Comparison of ENCODE assay signal across 8 mouse cellular contexts in genomic region chr10:12019159-12019779, GRCm38 (mm10).
DNase-seq lines count a peak whose midpoint lies in the region; ATAC-seq and TF ChIP-seq lines count a peak whose summit lies in the region.

No protein-coding gene starts in this region.

- 73% methylated on average over 14 of the region's 14 CpGs for WGBS in hindbrain, embryonic 13.5 days

- no peaks in the 10 kb centered on the region for H3K79me2 ChIP-seq in C2C12 (ENCODE audit: control insufficient read depth, insufficient read depth)

- DNase-seq in brain, adult 2 months (ENCODE audit: low read depth, low spot score) = peak; percentile 93
- DNase-seq in frontal cortex, postnatal 14 days (ENCODE audit: low spot score in 2 of 2) = peak; percentile 17 to 37
- DNase-seq in heart, postnatal 4 days = peak; percentile 41
- peak; percentile 44 for DNase-seq in right cerebral cortex, postnatal 25 days
- no peak for DNase-seq in natural killer cell, adult 2 months (ENCODE audit: low spot score in 2 of 2)
- DNase-seq in kidney, postnatal 10 days = no peak

- no peak overlapping the region for H3K27ac ChIP-seq in hindbrain, embryonic 13.5 days

- H3K27me3 ChIP-seq in C2C12 (ENCODE audit: control insufficient read depth, insufficient read depth, insufficient read length) = no peaks in the 10 kb centered on the region
- no peaks in the 10 kb centered on the region for H3K27me3 ChIP-seq in hindbrain, embryonic 13.5 days

- no peak overlapping the region for H3K9ac ChIP-seq in hindbrain, embryonic 13.5 days

- H3K4me1 ChIP-seq in hindbrain, embryonic 13.5 days (replicated peaks) = no peaks in the 10 kb centered on the region; the same call in 1 of the 2 replicates

- no peak overlapping the region for H3K4me2 ChIP-seq in hindbrain, embryonic 13.5 days

- peak overlapping the region; percentile 38 for H3ac ChIP-seq in C2C12 (ENCODE audit: control insufficient read depth, insufficient read length, low read depth)

- H3K79me3 ChIP-seq in C2C12 (ENCODE audit: low read depth) = no peaks in the 10 kb centered on the region

- no peaks in the 10 kb centered on the region for H3K36me3 ChIP-seq in C2C12 (ENCODE audit: control insufficient read depth, insufficient read depth)
- no peaks in the 10 kb centered on the region for H3K36me3 ChIP-seq in hindbrain, embryonic 13.5 days

- no peaks in the 10 kb centered on the region for H3K9me3 ChIP-seq in hindbrain, embryonic 13.5 days

- no peak overlapping the region for H3K4me3 ChIP-seq in C2C12 (ENCODE audit: insufficient read depth, poor library complexity, severe bottlenecking)
- no peak overlapping the region for H3K4me3 ChIP-seq in hindbrain, embryonic 13.5 days

- no peak for ATAC-seq in hindbrain, embryonic 13.5 days (ENCODE audit: low FRiP score)

- no peak for TF ChIP-seq CTCF in C2C12 (IDR thresholded peaks at IDR 0.05; ENCODE audit: control insufficient read depth, insufficient read depth, insufficient read length)

TF ChIP-seq in C2C12, 6 proteins besides CTCF, POLR2A, EP300 and RAD21:
- TF ChIP-seq MYOD1 (IDR thresholded peaks at IDR 0.05; ENCODE audit: control insufficient read depth, insufficient read length, low read depth) (no peak), MYOG (IDR thresholded peaks at IDR 0.05; ENCODE audit: control insufficient read depth, extremely low read depth, insufficient read length) (no peak), USF1 (IDR thresholded peaks at IDR 0.05; ENCODE audit: low read depth) (no peak), CEBPB (IDR thresholded peaks at IDR 0.05; ENCODE audit: low read depth) (no peak), FOSL1 (IDR thresholded peaks at IDR 0.05; ENCODE audit: insufficient read depth, low read length, poor library complexity, severe bottlenecking) (no peak), MAX (IDR thresholded peaks at IDR 0.05) (no peak)

Comparison
In these comparisons a context has a peak if more than half of its experiments do, and no peak if none do; other contexts are left out.
1. DNase-seq: peak in brain, adult 2 months (single experiment), frontal cortex, postnatal 14 days (2 of 2), heart, postnatal 4 days (single experiment) and right cerebral cortex, postnatal 25 days (single experiment); none in natural killer cell, adult 2 months (0 of 2) and kidney, postnatal 10 days (single experiment).